Mouse (Mus musculus): ENCODE results near the gene Sumo1. TPM values are rescaled to one million over a fixed set of nuclear protein-coding genes. Genes with fewer than 3 reads are reported as not detected.
"Not testable (repeated sequence)": the region's sequence is repeated elsewhere in the genome, so short reads cannot be mapped to it uniquely, and the experiment has no call there.

Sumo1 gene
- total and polyA plus RNA-seq, 3 experiments: 129 to 131 TPM; not detected in 1

DNA sequence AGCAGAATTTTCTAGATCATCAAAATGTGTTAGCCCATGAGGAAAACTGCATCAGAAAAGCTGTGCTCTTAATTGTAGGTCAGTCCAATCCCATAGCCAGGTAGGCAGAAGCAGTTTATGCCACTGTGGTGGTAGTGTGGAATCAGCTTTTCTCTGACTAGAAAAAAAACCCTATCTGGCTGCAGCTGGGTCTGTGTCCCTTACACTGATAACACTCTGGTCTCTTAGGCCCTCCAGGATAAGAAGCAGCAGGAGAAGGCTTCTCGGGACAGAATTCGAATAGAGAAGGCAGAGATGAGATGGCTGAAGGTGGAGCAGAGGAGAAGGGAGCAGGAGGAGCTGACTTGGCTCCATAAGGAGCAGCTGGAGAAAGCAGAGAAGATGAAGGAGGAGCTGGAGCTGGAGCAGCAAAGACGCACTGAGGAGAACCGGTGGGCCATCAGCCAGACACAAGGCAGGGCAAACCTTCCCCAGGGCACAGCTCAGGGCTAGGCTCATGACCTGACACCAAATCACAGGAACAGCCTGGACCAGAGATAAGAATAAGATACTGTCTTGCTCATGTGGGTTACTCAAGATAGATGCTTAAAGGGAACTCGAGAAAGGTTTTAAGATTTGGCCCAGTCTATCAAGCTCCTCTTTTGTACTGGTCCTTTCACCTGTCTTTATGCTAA is 38.5 kb downstream of the Sumo1 start:
- Histone ChIP-seq H3K36me3 (ENCODE audit: control insufficient read depth in 1 of 2, insufficient read depth in 2 of 2, low read length in 2 of 2) (peaks cover 0 to 8% of the 10 kb centered on the region in 2 experiments; a peak in 2 of 4 replicates), H3K27me3 (ENCODE audit: control insufficient read depth in 1 of 2, insufficient read depth in 2 of 2, low read length in 2 of 2) (no peaks in the 10 kb centered on the region; a peak in 1 of 4 replicates), H3K4me3 (ENCODE audit: control insufficient read depth in 1 of 2, insufficient read depth in 1 of 2, low read depth in 2 of 2, low read length in 2 of 2) (no peak overlapping the region), H3K27ac (ENCODE audit: control insufficient read depth, low read depth, low read length) (no peak overlapping the region), H3K4me1 (ENCODE audit: control insufficient read depth in 1 of 2, insufficient read depth in 2 of 2, low read length in 2 of 2) (peaks cover 4% of the 10 kb centered on the region in 2 experiments; a peak in 2 of 4 replicates), H3K79me2 (ENCODE audit: control insufficient read depth, insufficient read depth, low read length, poor library complexity) (no peaks in the 10 kb centered on the region), H3K9ac (ENCODE audit: control insufficient read depth, low read depth, low read length, poor library complexity, severe bottlenecking) (no peak overlapping the region), H3K9me3 (replicated peaks; ENCODE audit: insufficient read depth, low read length) (no peaks in the 10 kb centered on the region)
- TF ChIP-seq TCF12 (IDR thresholded peaks at IDR 0.05; ENCODE audit: low read depth, low read length): peak; percentile 32; the same call in 1 of the 2 replicates
- TF ChIP-seq GATA1 (IDR thresholded peaks at IDR 0.05; ENCODE audit: low read depth, low read length): peak; percentile 42; the same call in 1 of the 2 replicates
- no peak for TF ChIP-seq CHD2 (IDR thresholded peaks at IDR 0.05; ENCODE audit: low read length)
- no peak for TF ChIP-seq BHLHE40 (IDR thresholded peaks at IDR 0.05; ENCODE audit: borderline replicate concordance, low read depth, low read length)
- peak; percentile 37; the same call in 1 of the 2 replicates for TF ChIP-seq ZNF384 (IDR thresholded peaks at IDR 0.05; ENCODE audit: low read depth, low read length)
- no peak for TF ChIP-seq ZC3H11A (IDR thresholded peaks at IDR 0.05; ENCODE audit: low read depth, low read length)
- no peak for TF ChIP-seq MEF2A (IDR thresholded peaks at IDR 0.05; ENCODE audit: extremely low read depth, insufficient replicate concordance, low read depth, low read length, poor library complexity, severe bottlenecking)
- TF ChIP-seq RCOR1 (IDR thresholded peaks at IDR 0.05; ENCODE audit: low read depth, low read length): 0 out of 2 replicates have a peak, but pooled peaks have one; percentile 23
- TF ChIP-seq EP300 (IDR thresholded peaks at IDR 0.05; ENCODE audit: low read depth in 1 of 2, low read length in 2 of 2): 0 out of 4 replicates have a peak, but pooled peaks of 1 of the 2 experiments have one; percentile 16
- TF ChIP-seq RAD21 (IDR thresholded peaks at IDR 0.05; ENCODE audit: low read depth, low read length): no peak
- no peak for DNase-seq (ENCODE audit: low read depth, low spot score)

DNA sequence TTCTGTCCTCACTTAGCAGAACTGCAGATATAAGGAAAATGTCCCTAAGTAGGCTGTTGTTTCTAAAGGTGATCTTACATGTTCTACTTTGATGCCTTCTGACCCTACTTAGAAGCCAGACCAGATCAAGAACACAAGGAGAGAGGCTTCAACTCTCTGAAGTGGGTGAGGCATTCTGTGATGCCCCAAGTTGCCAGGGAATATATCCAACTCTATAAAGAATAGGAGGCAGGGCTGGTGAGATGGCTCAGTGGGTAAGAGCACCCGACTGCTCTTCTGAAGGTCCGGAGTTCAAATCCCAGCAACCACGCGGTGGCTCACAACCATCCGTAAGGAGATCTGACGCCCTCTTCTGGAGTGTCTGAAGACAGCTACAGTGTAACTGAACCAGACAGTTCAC is 40.3 kb downstream of the Sumo1 start:
- not testable (repeated sequence) for DNase-seq (ENCODE audit: low read depth, low spot score); H3K27ac ChIP-seq (ENCODE audit: control insufficient read depth, low read depth, low read length); H3K27me3 ChIP-seq (ENCODE audit: control insufficient read depth in 1 of 2, insufficient read depth in 2 of 2, low read length in 2 of 2); H3K36me3 ChIP-seq (ENCODE audit: control insufficient read depth in 1 of 2, insufficient read depth in 2 of 2, low read length in 2 of 2); H3K4me3 ChIP-seq (ENCODE audit: control insufficient read depth in 1 of 2, insufficient read depth in 1 of 2, low read depth in 2 of 2, low read length in 2 of 2); H3K4me1 ChIP-seq (ENCODE audit: control insufficient read depth in 1 of 2, insufficient read depth in 2 of 2, low read length in 2 of 2); H3K9ac ChIP-seq (ENCODE audit: control insufficient read depth, low read depth, low read length, poor library complexity, severe bottlenecking); H3K79me2 ChIP-seq (ENCODE audit: control insufficient read depth, insufficient read depth, low read length, poor library complexity); H3K9me3 ChIP-seq (replicated peaks; ENCODE audit: insufficient read depth, low read length)

DNA sequence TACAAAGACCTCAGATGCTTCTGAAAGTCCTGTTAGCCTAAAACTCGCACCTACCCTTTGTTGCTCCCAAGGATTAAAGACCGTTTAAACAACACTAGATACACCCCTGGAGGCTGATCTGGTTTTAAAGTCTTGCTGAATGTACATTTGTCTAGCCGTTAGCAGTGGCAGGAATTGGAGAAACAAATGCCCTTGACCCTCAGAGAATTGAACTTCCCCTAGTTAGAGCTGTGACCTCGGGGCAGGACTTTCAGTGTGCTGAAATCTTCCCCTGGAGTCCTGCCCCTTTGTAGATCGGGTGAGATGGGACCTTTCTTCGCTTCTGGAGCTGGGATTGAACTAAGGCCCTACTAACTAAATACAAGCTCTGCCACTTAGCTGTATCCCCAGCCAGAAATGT is 41.4 kb downstream of the Sumo1 start:
- no peaks in the 10 kb centered on the region; a peak in 1 of 4 replicates for H3K27me3 ChIP-seq (ENCODE audit: control insufficient read depth in 1 of 2, insufficient read depth in 2 of 2, low read length in 2 of 2)
- no peak overlapping the region for H3K4me3 ChIP-seq (ENCODE audit: control insufficient read depth in 1 of 2, insufficient read depth in 1 of 2, low read depth in 2 of 2, low read length in 2 of 2)
- H3K9ac ChIP-seq (ENCODE audit: control insufficient read depth, low read depth, low read length, poor library complexity, severe bottlenecking): no peak overlapping the region
- peaks cover 0 to 4% of the 10 kb centered on the region in 2 experiments; a peak in 2 of 4 replicates for H3K4me1 ChIP-seq (ENCODE audit: control insufficient read depth in 1 of 2, insufficient read depth in 2 of 2, low read length in 2 of 2)
- no peak overlapping the region for H3K27ac ChIP-seq (ENCODE audit: control insufficient read depth, low read depth, low read length)
- no peaks in the 10 kb centered on the region for H3K36me3 ChIP-seq (ENCODE audit: control insufficient read depth in 1 of 2, insufficient read depth in 2 of 2, low read length in 2 of 2)
- TF ChIP-seq USF2 (IDR thresholded peaks at IDR 0.05; ENCODE audit: borderline replicate concordance in 1 of 2, insufficient read depth in 1 of 2, low read depth in 1 of 2, low read length in 2 of 2): no peak
- TF ChIP-seq USF1 (IDR thresholded peaks at IDR 0.05; ENCODE audit: low read depth, low read length): no peak
- TF ChIP-seq TAL1 (IDR thresholded peaks at IDR 0.05; ENCODE audit: low read length): no peak
- no peak for TF ChIP-seq POLR2AphosphoS2 (IDR thresholded peaks at IDR 0.05; ENCODE audit: low read length)
- no peak for TF ChIP-seq ZMIZ1 (IDR thresholded peaks at IDR 0.05; ENCODE audit: low read depth, low read length)
- no peak for TF ChIP-seq CHD2 (IDR thresholded peaks at IDR 0.05; ENCODE audit: low read length)
- no peaks in the 10 kb centered on the region for H3K79me2 ChIP-seq (ENCODE audit: control insufficient read depth, insufficient read depth, low read length, poor library complexity)
- no peaks in the 10 kb centered on the region for H3K9me3 ChIP-seq (replicated peaks; ENCODE audit: insufficient read depth, low read length)
- no peak for DNase-seq (ENCODE audit: low read depth, low spot score)
